In genomic region chr10:120552341-120553096, GRCm38 (mm10) we compare ENCODE assay signal across 9 mouse cellular contexts.
DNase-seq lines count a peak whose midpoint lies in the region; ATAC-seq and TF ChIP-seq lines count a peak whose summit lies in the region.
"Had no signal": no experiment of that assay in that cellular context is flagged by ENCODE, and none has a peak within 500 bp of the region (broad histone marks: within the 10 kb centered on the region; RNA-seq: fewer than 3 reads in every experiment).

No protein-coding gene starts in this region.

- H3K4me2 ChIP-seq in limb, embryonic 14.5 days (replicated peaks; ENCODE audit: low read depth, low read length, severe bottlenecking) = peak overlapping the region; percentile 100
- peak overlapping the region; percentile 92 for H3K4me2 ChIP-seq in midbrain, embryonic 16.5 days (ENCODE audit: low read length)

- H3K9me3 ChIP-seq in ES-E14 (ENCODE audit: control insufficient read depth, insufficient read depth, low read depth, low read length) = no peaks in the 10 kb centered on the region
- H3K9me3 ChIP-seq in limb, embryonic 14.5 days (ENCODE audit: control insufficient read depth, low read length) = no peaks in the 10 kb centered on the region
- H3K9me3 ChIP-seq in midbrain, embryonic 16.5 days (replicated peaks; ENCODE audit: control insufficient read depth, low read length, poor library complexity, severe bottlenecking) = no peaks in the 10 kb centered on the region

- under 1% methylated on average over 56 of the region's 56 CpGs for WGBS in limb, embryonic 14.5 days
- WGBS in midbrain, embryonic 16.5 days = under 1% methylated on average over 56 of the region's 56 CpGs

- peak; percentile 20 for DNase-seq in gastrocnemius, adult 2 months
- no peak for DNase-seq in gastrocnemius, adult 18-20 months (ENCODE audit: low spot score)
- peak; percentile 17 for DNase-seq in ES-E14 (ENCODE audit: low read depth, low spot score)
- peak; percentile 45 for DNase-seq in embryo, embryonic 11.5 days (ENCODE audit: low read depth, low spot score)
- peak; percentile 19 for DNase-seq in heart, postnatal 4 days
- DNase-seq in limb, embryonic 14.5 days (ENCODE audit: low spot score) = peak; percentile 45
- DNase-seq in urinary bladder, postnatal 25 days (ENCODE audit: low spot score) = peak; percentile 5

- no peaks in the 10 kb centered on the region for H3K27me3 ChIP-seq in limb, embryonic 14.5 days (ENCODE audit: control insufficient read depth, insufficient read depth, low read length)
- peaks cover 22% of the 10 kb centered on the region for H3K27me3 ChIP-seq in midbrain, embryonic 16.5 days (ENCODE audit: control insufficient read depth, insufficient read depth, low read depth, low read length)
- H3K27me3 ChIP-seq: CH12.LX had no signal

- intact Hi-C loops in gastrocnemius, adult 2 months (cut with DNase I) = no loop called here

- ATAC-seq in limb, embryonic 14.5 days (ENCODE audit: low FRiP score, low read depth) = peak; percentile 58
- ATAC-seq in midbrain, embryonic 16.5 days = peak; percentile 82

- peaks cover 0 to 3% of the 10 kb centered on the region in 2 experiments; a peak in 1 of 4 replicates for H3K4me1 ChIP-seq in ES-E14 (ENCODE audit: control insufficient read depth in 2 of 2, insufficient read depth in 2 of 2, low read length in 2 of 2, poor library complexity in 1 of 2)
- H3K4me1 ChIP-seq in limb, embryonic 14.5 days (ENCODE audit: control insufficient read depth, insufficient read depth, low read length) = 0 out of 2 replicates have a peak, but pooled peaks cover 3% of the 10 kb centered on the region
- peaks cover 10% of the 10 kb centered on the region for H3K4me1 ChIP-seq in midbrain, embryonic 16.5 days (ENCODE audit: control insufficient read depth, insufficient read depth, low read length)

- peak overlapping the region; percentile 67 for H3K4me3 ChIP-seq in gastrocnemius, adult 2 months
- peak overlapping the region; percentile 69 to 80 for H3K4me3 ChIP-seq in ES-E14 (ENCODE audit: insufficient read depth in 1 of 2, low read depth in 1 of 2, low read length in 2 of 2, poor library complexity in 1 of 2, severe bottlenecking in 1 of 2)
- peak overlapping the region; percentile 56 for H3K4me3 ChIP-seq in limb, embryonic 14.5 days (replicated peaks; ENCODE audit: low read length)
- peak overlapping the region; percentile 48 for H3K4me3 ChIP-seq in midbrain, embryonic 16.5 days (ENCODE audit: low read depth, low read length)

- H3K27ac ChIP-seq in gastrocnemius, adult 2 months = no peak overlapping the region
- no peak overlapping the region for H3K27ac ChIP-seq in ES-E14 (ENCODE audit: insufficient read depth, low read depth, low read length, poor library complexity, severe bottlenecking)
- H3K27ac ChIP-seq in limb, embryonic 14.5 days (replicated peaks; ENCODE audit: low read depth, low read length) = peak overlapping the region; percentile 90
- no peak overlapping the region for H3K27ac ChIP-seq in midbrain, embryonic 16.5 days (ENCODE audit: low read length)

- no peak for TF ChIP-seq CTCF in gastrocnemius, adult 2 months (IDR thresholded peaks at IDR 0.05)

- no peaks in the 10 kb centered on the region for H3K36me3 ChIP-seq in ES-E14 (ENCODE audit: control insufficient read depth, insufficient read depth, low read length, poor library complexity, severe bottlenecking)
- no peaks in the 10 kb centered on the region for H3K36me3 ChIP-seq in limb, embryonic 14.5 days (ENCODE audit: control insufficient read depth, insufficient read depth, low read length)
- no peaks in the 10 kb centered on the region for H3K36me3 ChIP-seq in midbrain, embryonic 16.5 days (ENCODE audit: control insufficient read depth, insufficient read depth, low read length)

- H3K9ac ChIP-seq in ES-E14 (ENCODE audit: insufficient read depth, low read depth, low read length, poor library complexity, severe bottlenecking) = peak overlapping the region; percentile 75
- peak overlapping the region; percentile 73 for H3K9ac ChIP-seq in limb, embryonic 14.5 days (ENCODE audit: low read depth, low read length, severe bottlenecking)
- H3K9ac ChIP-seq in midbrain, embryonic 16.5 days (ENCODE audit: low read depth, low read length) = peak overlapping the region; percentile 62

- in situ Hi-C loops in ES-E14 (cut with MboI; ENCODE audit: low sequenced_read_pairs in 2 of 2, unreplicated experiment in 2 of 2) = no loop called here

- 0 out of 2 replicates have a peak, but pooled peaks have one; percentile 10 for TF ChIP-seq POLR2A in limb, embryonic 14.5 days (IDR thresholded peaks at IDR 0.05; ENCODE audit: borderline replicate concordance, extremely low read depth, insufficient read depth, insufficient read length)

TF ChIP-seq in ES-E14, 5 proteins besides CTCF, POLR2A, EP300 and RAD21:
- TF ChIP-seq ZNF384 (IDR thresholded peaks at IDR 0.05; ENCODE audit: low read depth, low read length) = no peak
- no peak for TF ChIP-seq HCFC1 (IDR thresholded peaks at IDR 0.05; ENCODE audit: borderline replicate concordance, insufficient read depth, low read length)
- TF ChIP-seq ZC3H11A (IDR thresholded peaks at IDR 0.05; ENCODE audit: borderline replicate concordance, low read depth, low read length) = no peak
- no peak for TF ChIP-seq MAFK (IDR thresholded peaks at IDR 0.05; ENCODE audit: insufficient read depth, low read depth, low read length)
- no peak for TF ChIP-seq CHD2 (IDR thresholded peaks at IDR 0.05; ENCODE audit: low read depth, low read length)
